Mouse (Mus musculus) liver, postnatal 0 days (tissue): ENCODE results near the gene Samm50.

Experiments
- CTCF ChIP-seq: sonication (generic); IDR thresholded peaks from 2 replicates; pipeline ENCODE4 v1.5.1; 2016; ENCODE audit warnings: antibody characterized with exemption, low read depth
- EP300 ChIP-seq: IDR thresholded peaks from 2 replicates; pipeline ENCODE4 v1.6.1; 2016; ENCODE audit warnings: antibody characterized with exemption, low read depth, mild to moderate bottlenecking

GRCm38 (mm10) chr15:84224779-84225178, 32.7 kb downstream of the Samm50 start:
- TF ChIP-seq CTCF: no peak
- TF ChIP-seq EP300: no peak
